In genomic region chr2:166008558-166009392, GRCm38 (mm10) we compare ENCODE assay signal across 13 mouse cellular contexts. TPM values are rescaled to one million over a fixed set of nuclear protein-coding genes. Genes with fewer than 3 reads are reported as not detected.
DNase-seq lines count a peak whose midpoint lies in the region; ATAC-seq and TF ChIP-seq lines count a peak whose summit lies in the region.
"Had no signal": no experiment of that assay in that cellular context is flagged by ENCODE, and none has a peak within 500 bp of the region (broad histone marks: within the 10 kb centered on the region; RNA-seq: fewer than 3 reads in every experiment).

No protein-coding gene starts in this region.

- no peaks in the 10 kb centered on the region for H3K27me3 ChIP-seq in heart, embryonic 15.5 days
- H3K27me3 ChIP-seq in hindbrain, embryonic 15.5 days, result no peaks in the 10 kb centered on the region
- no peaks in the 10 kb centered on the region for H3K27me3 ChIP-seq in stomach, postnatal 0 days (ENCODE audit: control insufficient read depth, insufficient read depth, low read length)
- H3K27me3 ChIP-seq: CH12.LX; limb, embryonic 13.5 days; megakaryocyte, embryonic 14.5 days had no signal

- H3K4me3 ChIP-seq in heart, embryonic 15.5 days, result no peak overlapping the region
- H3K4me3 ChIP-seq in hindbrain, embryonic 15.5 days, result no peak overlapping the region
- H3K4me3 ChIP-seq in stomach, postnatal 0 days (ENCODE audit: low read depth, low read length), result no peak overlapping the region
- H3K4me3 ChIP-seq: limb, embryonic 13.5 days had no signal

- 66% methylated on average over 8 of the region's 8 CpGs for WGBS in heart, embryonic 15.5 days
- WGBS in hindbrain, embryonic 15.5 days, result 39% methylated on average over 8 of the region's 8 CpGs
- WGBS in stomach, postnatal 0 days, result 45% methylated on average over 8 of the region's 8 CpGs

- H3K9ac ChIP-seq in heart, embryonic 15.5 days, result no peak overlapping the region
- H3K9ac ChIP-seq in hindbrain, embryonic 15.5 days, result peak overlapping the region; percentile 19; the same call in 1 of the 2 replicates
- H3K9ac ChIP-seq in stomach, postnatal 0 days (ENCODE audit: low read length), result no peak overlapping the region
- H3K9ac ChIP-seq: limb, embryonic 13.5 days had no signal

- no peak overlapping the region for H3K4me2 ChIP-seq in heart, embryonic 15.5 days
- no peak overlapping the region for H3K4me2 ChIP-seq in hindbrain, embryonic 15.5 days
- no peak overlapping the region for H3K4me2 ChIP-seq in stomach, postnatal 0 days (replicated peaks; ENCODE audit: low read depth)
- H3K4me2 ChIP-seq: limb, embryonic 13.5 days had no signal

- no peak for DNase-seq in heart, adult 11 months
- DNase-seq in retina, postnatal 1 day, result peak; percentile 56
- no peak for DNase-seq in retina, embryonic 14.5 days (ENCODE audit: low spot score)
- DNase-seq in stomach, postnatal 0 days (ENCODE audit: low spot score), result no peak
- no peak for DNase-seq in ovary, adult 18-20 months (ENCODE audit: low spot score)
- no peak for DNase-seq in thymus, postnatal 4 days
- DNase-seq: kidney, adult 9 months; thymus, postnatal 14 days had no signal

- H3K9me3 ChIP-seq in heart, embryonic 15.5 days (replicated peaks), result no peaks in the 10 kb centered on the region
- no peaks in the 10 kb centered on the region for H3K9me3 ChIP-seq in hindbrain, embryonic 15.5 days
- no peaks in the 10 kb centered on the region for H3K9me3 ChIP-seq in stomach, postnatal 0 days (ENCODE audit: control insufficient read depth, low read length)
- H3K9me3 ChIP-seq: limb, embryonic 13.5 days; megakaryocyte, embryonic 14.5 days had no signal

- H3K27ac ChIP-seq in heart, embryonic 15.5 days, result peak overlapping the region; percentile 48; the same call in 1 of the 2 replicates
- H3K27ac ChIP-seq in hindbrain, embryonic 15.5 days (replicated peaks), result peak overlapping the region; percentile 45; the same call in 1 of the 2 replicates
- peak overlapping the region; percentile 30; the same call in 1 of the 2 replicates for H3K27ac ChIP-seq in stomach, postnatal 0 days (replicated peaks)

- no peak for TF ChIP-seq EP300 in stomach, postnatal 0 days (optimal IDR thresholded peaks at IDR 0.05)

- H3K4me1 ChIP-seq in heart, embryonic 15.5 days (replicated peaks), result peaks cover 46% of the 10 kb centered on the region
- peaks cover 26% of the 10 kb centered on the region for H3K4me1 ChIP-seq in hindbrain, embryonic 15.5 days (replicated peaks)
- 0 out of 2 replicates have a peak, but pooled peaks cover 9% of the 10 kb centered on the region for H3K4me1 ChIP-seq in stomach, postnatal 0 days (replicated peaks; ENCODE audit: control insufficient read depth, insufficient read depth)

- TF ChIP-seq CTCF in stomach, postnatal 0 days (IDR thresholded peaks at IDR 0.05; ENCODE audit: low read depth), result no peak

- no peak for ATAC-seq in heart, embryonic 15.5 days (replicated peaks; ENCODE audit: insufficient number of reproducible peaks, insufficient read depth, low FRiP score, low read depth)
- peak; percentile 59; the same call in 1 of the 2 replicates for ATAC-seq in hindbrain, embryonic 15.5 days (ENCODE audit: low FRiP score, low read depth)
- ATAC-seq in stomach, postnatal 0 days (ENCODE audit: low FRiP score, low TSS enrichment), result no peak; the same call in 1 of the 2 replicates

- H3K36me3 ChIP-seq in heart, embryonic 15.5 days, result no peaks in the 10 kb centered on the region
- no peaks in the 10 kb centered on the region for H3K36me3 ChIP-seq in hindbrain, embryonic 15.5 days
- no peaks in the 10 kb centered on the region for H3K36me3 ChIP-seq in stomach, postnatal 0 days (ENCODE audit: control insufficient read depth, insufficient read depth, low read length)
- H3K36me3 ChIP-seq: limb, embryonic 13.5 days had no signal

RNA-seq across cellular contexts. Expression of gene Ncoa3, which starts 16.3 kb away (rescaled TPM):
- 8.7 and 11.0 TPM in 2 replicates for polyA plus RNA-seq in heart, embryonic 15.5 days (2015; fragmentation: Nextera tagmentation; extraction: Ambion mirVana)
- 14.0 and 15.1 TPM in 2 replicates for polyA plus RNA-seq in hindbrain, embryonic 15.5 days (2015; fragmentation: Nextera tagmentation; extraction: Ambion mirVana)
- polyA plus RNA-seq in stomach, postnatal 0 days (2015; fragmentation: Nextera tagmentation; extraction: Ambion mirVana), result 7.5 and 8.3 TPM in 2 replicates
